Mouse (Mus musculus): Measurements from ENCODE around the gene Sufu. TPM values are rescaled to one million over a fixed set of nuclear protein-coding genes. Genes with fewer than 3 reads are reported as not detected.

Gene Sufu
- total RNA-seq, 2 experiments from 2014 or later = 16.8 to 21.0 TPM

GRCm38 (mm10) chr19:46504085-46504552 is 107.4 kb downstream of the Sufu start:
- DNase-seq (ENCODE audit: low spot score in 2 of 2) = peak in 1 of 2 experiments; percentile 56
- intact Hi-C loops (cut with DNase I) = loop anchor here (5.0 kb wide), 1 partner anchor 177 kb away; the partner anchor contains the start of genes Fbxl15 and Psd

- DNase-seq (ENCODE audit: low spot score in 2 of 2) = no peak
- intact Hi-C loops (cut with DNase I) = loop anchor here (5.0 kb wide), 1 partner anchor 178 kb away; the partner anchor contains the start of genes Fbxl15 and Psd
Observed at GRCm38 (mm10) chr19:46504822-46505417, 108.2 kb downstream of the Sufu start.

- intact Hi-C loops (cut with DNase I) = no loop called here
- DNase-seq (ENCODE audit: low spot score in 2 of 2) = no peak
Observed at GRCm38 (mm10) chr19:46505646-46506371, 109.1 kb downstream of the Sufu start.

GRCm38 (mm10) chr19:46506372-46506717 is 109.6 kb downstream of the Sufu start:
- intact Hi-C loops (cut with DNase I) = no loop called here
- no peak for DNase-seq (ENCODE audit: low spot score in 2 of 2)

GRCm38 (mm10) chr19:46507181-46507581 is 110.5 kb downstream of the Sufu start:
- intact Hi-C loops (cut with DNase I) = no loop called here
- peak in 1 of 2 experiments; percentile 44 for DNase-seq (ENCODE audit: low spot score in 2 of 2)

GRCm38 (mm10) chr19:46507806-46508205 is 111.1 kb downstream of the Sufu start:
- DNase-seq (ENCODE audit: low spot score in 2 of 2) = no peak
- intact Hi-C loops (cut with DNase I) = no loop called here

GRCm38 (mm10) chr19:46508738-46509137 is 112.0 kb downstream of the Sufu start:
- DNase-seq (ENCODE audit: low spot score in 2 of 2) = no peak
- intact Hi-C loops (cut with DNase I) = no loop called here

- no peak for DNase-seq (ENCODE audit: low spot score in 2 of 2)
- intact Hi-C loops (cut with DNase I) = no loop called here
Observed at GRCm38 (mm10) chr19:46509202-46509601, 112.5 kb downstream of the Sufu start.

- DNase-seq (ENCODE audit: low spot score in 2 of 2) = no peak
- intact Hi-C loops (cut with DNase I) = no loop called here
Observed at GRCm38 (mm10) chr19:46509736-46510135, 113.0 kb downstream of the Sufu start.

- DNase-seq (ENCODE audit: low spot score in 2 of 2) = no peak
- intact Hi-C loops (cut with DNase I) = no loop called here
Observed at GRCm38 (mm10) chr19:46510401-46510800, 113.7 kb downstream of the Sufu start.

- DNase-seq (ENCODE audit: low spot score in 2 of 2) = no peak
- intact Hi-C loops (cut with DNase I) = no loop called here
Observed at GRCm38 (mm10) chr19:46510824-46511223, 114.1 kb downstream of the Sufu start.

- intact Hi-C loops (cut with DNase I) = no loop called here
- DNase-seq (ENCODE audit: low spot score in 2 of 2) = peak in 1 of 2 experiments; percentile 48
Observed at GRCm38 (mm10) chr19:46511263-46511662, 114.6 kb downstream of the Sufu start.

GRCm38 (mm10) chr19:46514387-46514786 is 117.7 kb downstream of the Sufu start:
- no peak for DNase-seq (ENCODE audit: low spot score in 2 of 2)
- intact Hi-C loops (cut with DNase I) = no loop called here

- intact Hi-C loops (cut with DNase I) = no loop called here
- DNase-seq (ENCODE audit: low spot score in 2 of 2) = no peak
Observed at GRCm38 (mm10) chr19:46515287-46515821, 118.7 kb downstream of the Sufu start.

GRCm38 (mm10) chr19:46516667-46517528 is 120.2 kb downstream of the Sufu start:
- no peak for DNase-seq (ENCODE audit: low spot score in 2 of 2)
- intact Hi-C loops (cut with DNase I) = no loop called here

GRCm38 (mm10) chr19:46517529-46518351 is 121.0 kb downstream of the Sufu start:
- intact Hi-C loops (cut with DNase I) = no loop called here
- no peak for DNase-seq (ENCODE audit: low spot score in 2 of 2)

- intact Hi-C loops (cut with DNase I) = no loop called here
- DNase-seq (ENCODE audit: low spot score in 2 of 2) = no peak
Observed at GRCm38 (mm10) chr19:46518352-46518787, 121.7 kb downstream of the Sufu start.

- DNase-seq (ENCODE audit: low spot score in 2 of 2) = no peak
- intact Hi-C loops (cut with DNase I) = no loop called here
Observed at GRCm38 (mm10) chr19:46518828-46519621, 122.3 kb downstream of the Sufu start.

Data from left cerebral cortex, postnatal 25 days (tissue).